Mouse (Mus musculus) stomach, postnatal 0 days (tissue): ENCODE data around the gene Gbx2. TPM values are rescaled to one million over a fixed set of nuclear protein-coding genes. Genes with fewer than 3 reads are reported as not detected.

Experiments
- ATAC-seq: fragments of 200-750 bp; cut with Nextera tagmentation; 2 replicates; pipeline ENCODE4 v1.8.0; 2017; ENCODE audit not compliant: low FRiP score, low TSS enrichment
- DNase-seq: peaks from one replicate; pipeline ENCODE4 v3.0.0-alpha.2; 2016; ENCODE audit warnings: low spot score
- H3K27ac ChIP-seq: fragments of 300-500 bp; sonication (generic); replicated peaks from 2 replicates; pipeline ENCODE4 v1.5.1; 2014; ENCODE audit warnings: mild to moderate bottlenecking, control low read depth
- H3K27me3 ChIP-seq: fragments of 300-500 bp; sonication (generic); 2 replicates; pipeline ENCODE4 v1.6.1; 2014; ENCODE audit warnings: low read length; ENCODE audit not compliant: control insufficient read depth, insufficient read depth
- H3K36me3 ChIP-seq: fragments of 300-500 bp; sonication (generic); 2 replicates; pipeline ENCODE4 v1.6.1; 2014; ENCODE audit warnings: low read length, mixed read lengths; ENCODE audit not compliant: control insufficient read depth, insufficient read depth
- H3K4me1 ChIP-seq: fragments of 300-500 bp; sonication (generic); replicated peaks from 2 replicates; pipeline ENCODE4 v1.6.1; 2014; ENCODE audit warnings: antibody characterized with exemption; ENCODE audit not compliant: control insufficient read depth, insufficient read depth
- H3K4me2 ChIP-seq: fragments of 300-500 bp; sonication (generic); replicated peaks from 2 replicates; pipeline ENCODE4 v1.6.1; 2014; ENCODE audit warnings: low read depth, mild to moderate bottlenecking, control low read depth, moderate library complexity
- H3K4me3 ChIP-seq: fragments of 300-500 bp; sonication (generic); 2 replicates; pipeline ENCODE4 v1.5.1; 2014; ENCODE audit warnings: low read depth, low read length, control low read depth
- H3K9ac ChIP-seq: fragments of 300-500 bp; sonication (generic); 2 replicates; pipeline ENCODE4 v1.6.1; 2014; ENCODE audit warnings: mild to moderate bottlenecking, low read length, control low read depth, mixed read lengths
- H3K9me3 ChIP-seq: fragments of 300-500 bp; sonication (generic); 2 replicates; pipeline ENCODE4 v1.6.1; 2016; ENCODE audit warnings: low read length; ENCODE audit not compliant: control insufficient read depth
- CTCF ChIP-seq: IDR thresholded peaks from 2 replicates; pipeline ENCODE4 v1.5.1; 2016; ENCODE audit warnings: antibody characterized with exemption, low read depth, mild to moderate bottlenecking, moderate library complexity
- EP300 ChIP-seq: optimal IDR thresholded peaks from 2 replicates; pipeline ENCODE3; 2016; ENCODE audit warnings: antibody characterized with exemption
- WGBS: fragments of 180-500 bp; shearing (Covaris S2); extraction: QIAGEN DNeasy Blood & Tissue Kit; methylation state at CpG from one replicate; pipeline ENCODE4 v1.1.7; 2014; 5-methylcytosine and 5-hydroxymethylcytosine counted together
- polyA plus RNA-seq: library from polyadenylated mRNA; unstranded; fragments of >200 nt; fragmentation: Nextera tagmentation; extraction: Ambion mirVana; gene quantifications from 2 replicates; pipeline ENCODE4 v1.2.1, GENCODE M21; 2015

Gene Gbx2
- polyA plus RNA-seq, 1 experiment from 2014 or later, result not detected

GRCm38 (mm10) chr1:89899036-89899435, 31.9 kb downstream of the Gbx2 start:
- WGBS, result 68% methylated on average over 2 of the region's 2 CpGs
- Histone ChIP-seq H3K27me3 (no peaks in the 10 kb centered on the region), H3K9ac (no peak overlapping the region), H3K4me2 (no peak overlapping the region), H3K4me3 (no peak overlapping the region), H3K4me1 (no peaks in the 10 kb centered on the region), H3K36me3 (no peaks in the 10 kb centered on the region), H3K27ac (no peak overlapping the region), H3K9me3 (no peaks in the 10 kb centered on the region)
- DNase-seq (no peak), ATAC-seq (no peak)
- TF ChIP-seq EP300 (no peak), CTCF (no peak)

DNA sequence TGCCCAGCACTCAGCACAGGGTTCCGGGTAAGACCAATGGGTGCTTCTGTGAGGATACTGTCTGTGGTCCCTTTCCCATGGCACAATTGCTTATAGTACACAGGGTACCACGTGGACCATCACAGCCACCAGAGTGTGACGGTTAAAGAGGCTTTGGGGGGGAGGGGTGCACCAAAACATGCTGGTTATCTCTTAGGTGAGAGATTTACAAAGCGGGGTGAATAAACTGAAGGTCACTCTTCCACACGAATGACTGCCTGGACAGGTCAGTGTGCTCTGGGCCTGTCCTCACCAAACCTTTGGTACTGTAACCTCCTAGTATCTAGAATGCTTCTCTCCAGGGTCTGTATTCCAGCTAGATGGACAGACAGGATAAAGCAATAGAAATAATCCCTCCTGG, 35.2 kb downstream of the Gbx2 start:
- WGBS, result 86% methylated on average over 5 of the region's 5 CpGs
- no peak overlapping the region for H3K27ac ChIP-seq

GRCm38 (mm10) chr1:89892281-89892680, 38.7 kb downstream of the Gbx2 start:
- Histone ChIP-seq H3K9ac (no peak overlapping the region), H3K4me2 (no peak overlapping the region), H3K9me3 (no peaks in the 10 kb centered on the region), H3K27me3 (no peaks in the 10 kb centered on the region), H3K36me3 (peaks cover 6% of the 10 kb centered on the region; the same call in 1 of the 2 replicates), H3K4me3 (no peak overlapping the region), H3K27ac (no peak overlapping the region), H3K4me1 (no peaks in the 10 kb centered on the region)
- ATAC-seq, result no peak
- TF ChIP-seq CTCF, result no peak
- no peak for TF ChIP-seq EP300
- DNase-seq, result no peak
- WGBS, result 60% methylated on average over 7 of the region's 7 CpGs

More for the DNA sequence above, 35.2 kb downstream of the Gbx2 start:
- Histone ChIP-seq H3K4me3 (no peak overlapping the region), H3K9me3 (no peaks in the 10 kb centered on the region), H3K36me3 (no peaks in the 10 kb centered on the region), H3K4me2 (no peak overlapping the region), H3K4me1 (no peaks in the 10 kb centered on the region), H3K9ac (no peak overlapping the region), H3K27me3 (no peaks in the 10 kb centered on the region)
- no peak for ATAC-seq
- no peak for DNase-seq
- TF ChIP-seq CTCF, result no peak
- TF ChIP-seq EP300, result no peak

GRCm38 (mm10) chr1:89891400-89891799, 39.6 kb downstream of the Gbx2 start:
- no peak for TF ChIP-seq CTCF
- TF ChIP-seq EP300, result no peak
- WGBS, result 82% methylated on average over 6 of the region's 6 CpGs

GRCm38 (mm10) chr1:89885696-89886095, 45.3 kb downstream of the Gbx2 start:
- Histone ChIP-seq H3K9ac (no peak overlapping the region), H3K4me2 (no peak overlapping the region), H3K36me3 (peaks cover 6% of the 10 kb centered on the region; the same call in 1 of the 2 replicates), H3K27me3 (no peaks in the 10 kb centered on the region), H3K4me3 (no peak overlapping the region), H3K4me1 (no peaks in the 10 kb centered on the region), H3K27ac (no peak overlapping the region), H3K9me3 (no peaks in the 10 kb centered on the region)
- TF ChIP-seq EP300 (no peak), CTCF (no peak)
- WGBS, result 29% methylated on average over 4 of the region's 4 CpGs
- peak; percentile 50 for DNase-seq
- ATAC-seq, result peak; percentile 84

More at GRCm38 (mm10) chr1:89891400-89891799, 39.6 kb downstream of the Gbx2 start:
- H3K4me2 ChIP-seq, result no peak overlapping the region
- H3K4me1 ChIP-seq, result no peaks in the 10 kb centered on the region
- no peak for DNase-seq
- peaks cover 6% of the 10 kb centered on the region; the same call in 1 of the 2 replicates for H3K36me3 ChIP-seq
- H3K9ac ChIP-seq, result no peak overlapping the region
- no peak for ATAC-seq
- no peak overlapping the region for H3K4me3 ChIP-seq
- no peaks in the 10 kb centered on the region for H3K27me3 ChIP-seq
- H3K9me3 ChIP-seq, result no peaks in the 10 kb centered on the region
- H3K27ac ChIP-seq, result no peak overlapping the region

DNA sequence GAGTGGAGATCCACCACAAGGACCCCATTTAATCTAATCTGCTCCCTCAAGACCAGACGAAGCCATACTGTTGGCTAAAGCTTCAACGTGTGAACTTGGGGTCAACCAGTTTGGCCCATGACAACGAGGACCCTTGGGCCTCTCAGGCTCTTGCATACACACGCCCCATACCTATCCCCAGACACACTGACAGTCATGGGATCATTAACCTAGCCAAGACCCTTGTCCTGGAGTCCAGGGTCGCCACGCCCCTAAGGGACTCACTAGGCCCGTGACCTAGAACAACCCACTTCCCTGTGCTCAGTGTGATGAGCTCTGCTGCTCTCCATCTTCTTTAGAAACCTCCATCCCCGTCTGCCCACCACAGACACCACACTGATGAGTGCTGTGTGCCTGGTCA, 46.6 kb downstream of the Gbx2 start:
- Histone ChIP-seq H3K9me3 (no peaks in the 10 kb centered on the region), H3K4me1 (no peaks in the 10 kb centered on the region), H3K9ac (no peak overlapping the region), H3K36me3 (peaks cover 3% of the 10 kb centered on the region; the same call in 1 of the 2 replicates), H3K4me2 (no peak overlapping the region), H3K4me3 (no peak overlapping the region), H3K27ac (no peak overlapping the region), H3K27me3 (no peaks in the 10 kb centered on the region)
- DNase-seq (no peak), ATAC-seq (no peak)
- TF ChIP-seq CTCF (no peak), EP300 (no peak)
- 86% methylated on average over 8 of the region's 8 CpGs for WGBS
